Mouse (Mus musculus) megakaryocyte, embryonic 14.5 days (primary cell): ENCODE results near the gene Syt1. TPM values are rescaled to one million over a fixed set of nuclear protein-coding genes. Genes with fewer than 3 reads are reported as not detected.

Experiments
- H3K27me3 ChIP-seq: replicated peaks from 2 replicates; pipeline ENCODE3; 2012; ENCODE audit warnings: inconsistent platforms
- H3K36me3 ChIP-seq: replicated peaks from 2 replicates; pipeline ENCODE3; 2012; ENCODE audit warnings: low read length, inconsistent platforms, mixed read lengths
- H3K4me1 ChIP-seq: 2 replicates; pipeline ENCODE4 v1.6.1; 2012; ENCODE audit warnings: inconsistent platforms
- H3K4me3 ChIP-seq: replicated peaks from 2 replicates; pipeline ENCODE3; 2012; ENCODE audit warnings: moderate library complexity, mild to moderate bottlenecking, inconsistent platforms
- H3K9me3 ChIP-seq: 2 replicates; pipeline ENCODE4 v1.6.1; 2012; ENCODE audit warnings: inconsistent platforms
- FLI1 ChIP-seq: IDR thresholded peaks from 2 replicates; pipeline ENCODE4 v1.6.1; 2012; ENCODE audit warnings: low read length, inconsistent platforms, mixed read lengths
- GATA1 ChIP-seq: IDR thresholded peaks from 3 replicates; pipeline ENCODE4 v1.6.1; 2012; ENCODE audit warnings: mixed read lengths, low read length, inconsistent platforms, borderline replicate concordance
- polyA plus RNA-seq: library from polyadenylated mRNA; stranded (reverse); fragments of >175 nt; gene quantifications from 2 replicates; pipeline ENCODE4 v1.2.3, GENCODE M21; 2012; ENCODE audit warnings: low replicate concordance; ENCODE audit not compliant: insufficient read depth

Syt1 gene
- polyA plus RNA-seq, 1 experiment: not detected

GRCm38 (mm10) chr10:108524306-108525029 lies 486.3 kb downstream of the Syt1 start:
- no peak for TF ChIP-seq FLI1
- no peaks in the 10 kb centered on the region for H3K4me1 ChIP-seq
- H3K9me3 ChIP-seq: peaks cover 43% of the 10 kb centered on the region
- H3K36me3 ChIP-seq: no peaks in the 10 kb centered on the region
- no peak overlapping the region for H3K4me3 ChIP-seq
- no peaks in the 10 kb centered on the region for H3K27me3 ChIP-seq

DNA sequence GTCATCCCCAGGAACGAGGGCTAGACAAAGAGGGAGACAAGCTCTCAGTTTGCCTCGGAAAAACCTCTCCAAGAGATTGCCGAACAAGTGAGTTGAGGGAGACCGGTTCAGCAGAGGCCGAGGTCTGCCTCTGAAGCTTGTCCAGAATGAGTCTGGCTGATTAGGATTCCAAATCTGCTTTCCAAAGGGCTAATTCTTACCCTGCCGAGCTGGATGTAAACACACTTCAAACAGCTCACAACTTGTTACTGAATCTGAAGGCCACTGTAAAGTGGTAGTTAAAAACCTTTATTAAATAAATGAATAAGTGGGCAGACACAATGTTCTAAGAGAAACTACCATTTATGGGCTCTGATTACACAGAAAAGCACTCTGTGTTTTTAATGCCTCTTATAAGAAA lies 491.6 kb downstream of the Syt1 start:
- Histone ChIP-seq H3K9me3 (peaks cover 29% of the 10 kb centered on the region), H3K27me3 (no peaks in the 10 kb centered on the region), H3K36me3 (no peaks in the 10 kb centered on the region), H3K4me3 (no peak overlapping the region), H3K4me1 (no peaks in the 10 kb centered on the region)
- TF ChIP-seq GATA1 (no peak), FLI1 (no peak)

GRCm38 (mm10) chr10:108517076-108517475 lies 493.7 kb downstream of the Syt1 start:
- H3K27me3 ChIP-seq: no peaks in the 10 kb centered on the region
- no peak overlapping the region for H3K4me3 ChIP-seq
- peaks cover 22% of the 10 kb centered on the region for H3K9me3 ChIP-seq
- no peaks in the 10 kb centered on the region for H3K36me3 ChIP-seq
- TF ChIP-seq GATA1: no peak
- no peak for TF ChIP-seq FLI1
- no peaks in the 10 kb centered on the region for H3K4me1 ChIP-seq

DNA sequence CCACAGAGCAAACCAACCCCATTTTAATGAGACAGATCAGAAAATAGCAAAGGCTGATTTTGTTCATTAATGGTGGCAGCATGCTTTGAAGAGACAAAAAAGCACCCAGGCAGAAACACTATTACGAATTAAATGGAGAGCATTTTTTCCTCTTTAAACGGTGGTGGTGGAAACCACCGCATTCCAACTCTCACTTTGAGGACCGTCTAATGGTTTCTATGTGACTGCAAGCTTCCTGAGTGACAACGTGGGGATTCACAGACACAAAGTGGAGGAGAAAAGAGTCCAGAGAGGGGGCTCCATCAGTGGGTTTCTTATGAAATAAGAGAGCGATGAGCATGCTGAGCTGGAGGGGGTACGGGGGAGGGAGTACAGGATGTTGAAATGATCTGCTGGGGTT lies 496.1 kb downstream of the Syt1 start:
- Histone ChIP-seq H3K9me3 (peaks cover 21% of the 10 kb centered on the region), H3K36me3 (no peaks in the 10 kb centered on the region), H3K27me3 (no peaks in the 10 kb centered on the region), H3K4me1 (no peaks in the 10 kb centered on the region), H3K4me3 (no peak overlapping the region)
- TF ChIP-seq FLI1: no peak
- TF ChIP-seq GATA1: no peak

GRCm38 (mm10) chr10:108509579-108509978 lies 501.2 kb downstream of the Syt1 start:
- Histone ChIP-seq H3K4me3 (no peak overlapping the region), H3K4me1 (no peaks in the 10 kb centered on the region), H3K9me3 (peaks cover 21% of the 10 kb centered on the region), H3K36me3 (no peaks in the 10 kb centered on the region), H3K27me3 (no peaks in the 10 kb centered on the region)
- TF ChIP-seq GATA1 (no peak), FLI1 (no peak)

DNA sequence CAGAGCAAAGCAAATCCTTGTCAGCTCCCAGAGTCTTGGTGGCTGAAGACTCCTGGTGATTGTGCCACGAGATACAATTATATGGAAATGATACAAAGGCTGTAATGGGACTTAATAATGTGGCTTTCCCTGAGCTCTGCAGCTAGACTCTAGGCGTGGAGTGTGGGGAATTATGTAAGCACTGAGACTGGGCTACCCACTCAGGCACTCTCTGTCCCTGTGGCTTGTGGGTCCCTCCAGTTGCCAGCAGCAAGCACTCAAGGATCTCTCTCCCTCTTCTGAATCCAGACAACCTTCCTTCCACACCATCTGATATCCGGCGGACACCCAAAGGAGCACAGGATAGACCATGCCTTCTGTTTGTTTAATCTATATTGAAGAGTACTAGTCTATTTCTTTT lies 503.9 kb downstream of the Syt1 start:
- H3K27me3 ChIP-seq: no peaks in the 10 kb centered on the region
- TF ChIP-seq FLI1: no peak
- no peak for TF ChIP-seq GATA1
- no peaks in the 10 kb centered on the region for H3K36me3 ChIP-seq
- H3K4me1 ChIP-seq: no peaks in the 10 kb centered on the region
- peaks cover 44% of the 10 kb centered on the region for H3K9me3 ChIP-seq
- H3K4me3 ChIP-seq: no peak overlapping the region

GRCm38 (mm10) chr10:108504925-108505324 lies 505.9 kb downstream of the Syt1 start:
- H3K4me3 ChIP-seq: no peak overlapping the region

GRCm38 (mm10) chr10:108504128-108504870 lies 506.5 kb downstream of the Syt1 start:
- TF ChIP-seq FLI1 (no peak), GATA1 (no peak)
- H3K9me3 ChIP-seq: peaks cover 52% of the 10 kb centered on the region
- no peaks in the 10 kb centered on the region for H3K4me1 ChIP-seq
- H3K4me3 ChIP-seq: no peak overlapping the region
- no peaks in the 10 kb centered on the region for H3K27me3 ChIP-seq
- no peaks in the 10 kb centered on the region for H3K36me3 ChIP-seq

More at GRCm38 (mm10) chr10:108504925-108505324, 505.9 kb downstream of the Syt1 start:
- TF ChIP-seq GATA1: no peak
- TF ChIP-seq FLI1: no peak
- H3K27me3 ChIP-seq: no peaks in the 10 kb centered on the region
- no peaks in the 10 kb centered on the region for H3K4me1 ChIP-seq
- peaks cover 47% of the 10 kb centered on the region for H3K9me3 ChIP-seq
- H3K36me3 ChIP-seq: no peaks in the 10 kb centered on the region

GRCm38 (mm10) chr10:108490231-108490630 lies 520.6 kb downstream of the Syt1 start:
- Histone ChIP-seq H3K36me3 (no peaks in the 10 kb centered on the region), H3K27me3 (no peaks in the 10 kb centered on the region), H3K4me3 (no peak overlapping the region), H3K9me3 (peaks cover 35% of the 10 kb centered on the region), H3K4me1 (no peaks in the 10 kb centered on the region)
- TF ChIP-seq GATA1 (no peak), FLI1 (no peak)

GRCm38 (mm10) chr10:108483991-108484390 lies 526.8 kb downstream of the Syt1 start:
- TF ChIP-seq FLI1 (no peak), GATA1 (no peak)
- no peaks in the 10 kb centered on the region for H3K36me3 ChIP-seq

More at GRCm38 (mm10) chr10:108483991-108484390, 526.8 kb downstream of the Syt1 start:
- Histone ChIP-seq H3K27me3 (no peaks in the 10 kb centered on the region), H3K4me1 (no peaks in the 10 kb centered on the region), H3K9me3 (peaks cover 16% of the 10 kb centered on the region; the same call in 1 of the 2 replicates), H3K4me3 (no peak overlapping the region)
